Mouse (Mus musculus) layer of hippocampus, adult 18-20 months (tissue): ENCODE results near the gene Cpn1. TPM values are rescaled to one million over a fixed set of nuclear protein-coding genes. Genes with fewer than 3 reads are reported as not detected.
"Not testable (repeated sequence)": the region's sequence is repeated elsewhere in the genome, so short reads cannot be mapped to it uniquely, and the experiment has no call there.

ENCODE experiments used
- DNase-seq, 2 experiments: peaks; one replicate each; pipeline ENCODE4 v3.0.0; 2022; ENCODE audit warnings: low spot score in 2 of 2
- total RNA-seq, 2 experiments: library from RNA; stranded (reverse); gene quantifications; 2 replicates each; pipeline ENCODE4 v1.2.3; 2021

Cpn1 gene
- total RNA-seq, 2 experiments from 2014 or later: 0.15 to 0.30 TPM

DNA sequence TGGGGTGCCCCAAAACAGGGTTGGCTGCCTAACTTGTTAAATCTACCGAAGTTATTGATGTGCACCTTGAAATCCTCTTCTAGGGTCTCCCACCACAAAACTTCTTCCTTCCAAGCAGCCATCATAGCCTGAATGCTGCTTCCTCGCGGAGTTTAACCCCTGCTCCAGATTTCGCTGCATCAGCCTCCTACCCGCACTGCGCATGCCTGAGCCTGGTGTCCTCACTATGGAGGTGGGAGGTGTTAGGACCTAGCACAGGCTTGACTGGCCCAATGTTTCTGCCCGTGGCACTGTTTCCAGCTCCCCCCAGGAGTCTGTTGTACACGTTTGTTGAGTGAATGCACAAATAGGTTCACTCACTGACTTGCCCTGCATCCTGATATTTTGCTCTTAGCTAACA, 4.0 kb upstream of the Cpn1 start:
- no peak for DNase-seq

DNA sequence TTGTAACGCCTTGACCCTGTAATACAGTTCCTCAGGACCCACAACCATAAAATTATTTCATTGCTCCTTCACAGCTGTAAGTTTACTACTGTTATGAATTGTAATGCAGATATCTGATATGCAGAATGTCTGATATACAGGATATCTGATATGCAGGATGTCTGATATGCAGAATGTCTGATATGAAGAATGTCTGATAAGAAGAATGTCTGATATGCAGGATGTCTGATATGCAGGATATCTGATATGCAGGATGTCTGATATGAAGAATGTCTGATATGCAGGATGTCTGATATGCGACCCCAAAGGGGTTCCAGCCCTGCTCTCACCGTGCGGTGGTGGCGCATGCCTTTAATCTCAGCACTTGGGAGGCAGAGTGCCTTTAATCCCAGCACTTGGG, 4.4 kb downstream of the Cpn1 start:
- no peak for DNase-seq

DNA sequence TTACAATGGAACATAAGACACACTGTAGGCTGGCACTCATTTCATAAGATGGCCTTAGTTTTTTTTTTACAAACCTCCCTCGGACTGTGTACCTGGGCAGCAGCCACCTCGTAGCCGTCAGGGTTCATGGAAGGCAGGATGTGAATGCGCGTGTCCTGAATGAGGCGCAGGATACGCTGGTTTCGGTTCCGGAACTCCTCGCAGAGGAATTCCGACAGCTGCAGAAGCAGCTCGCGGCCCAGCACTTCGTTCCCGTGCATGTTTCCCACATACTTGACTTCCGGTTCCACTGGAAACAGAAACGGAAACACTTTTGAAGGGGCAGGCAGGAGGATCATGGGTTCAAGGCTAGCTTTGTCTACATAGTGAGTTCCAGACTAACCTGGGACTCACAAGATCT, 5.6 kb downstream of the Cpn1 start:
- DNase-seq: no peak

DNA sequence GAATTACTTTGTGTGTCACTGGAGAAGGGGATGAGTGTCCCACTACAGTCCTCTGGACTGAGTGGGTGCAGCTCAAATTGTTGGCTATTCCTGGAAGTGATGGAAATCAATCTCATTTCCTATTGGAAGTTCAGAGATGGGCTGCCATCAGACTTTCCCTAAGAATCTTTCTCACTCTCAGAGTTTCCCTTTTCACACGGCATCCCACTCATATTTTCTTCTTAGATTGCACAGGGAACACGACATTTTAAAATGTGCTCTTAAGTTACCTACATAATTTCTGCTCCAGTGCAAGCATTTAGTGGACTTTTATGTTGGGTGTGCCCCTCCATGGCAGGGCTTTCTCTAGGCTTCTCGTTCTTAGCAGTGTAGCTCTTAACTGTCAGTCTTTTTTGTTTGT, 8.6 kb downstream of the Cpn1 start:
- DNase-seq: no peak

DNA sequence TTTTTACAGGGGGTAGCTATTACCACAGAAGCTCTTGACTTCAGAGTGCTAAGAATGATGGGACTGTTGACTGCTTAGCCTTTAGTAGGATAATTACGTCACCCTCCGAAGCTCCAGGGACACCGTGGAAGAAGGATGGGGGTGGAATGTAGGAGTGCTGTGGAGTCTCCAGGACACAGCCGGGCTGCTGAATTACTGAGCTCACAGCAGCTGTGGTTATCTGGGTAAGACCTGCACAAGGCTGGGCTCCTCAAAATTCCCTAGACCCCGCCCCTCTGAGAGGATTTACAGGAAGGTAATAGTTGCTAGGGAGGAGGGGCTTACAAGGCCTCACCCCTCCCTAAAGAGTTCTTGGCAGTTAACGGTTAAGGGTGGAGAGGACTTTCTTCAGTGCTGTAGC, 9.7 kb downstream of the Cpn1 start:
- no peak for DNase-seq

DNA sequence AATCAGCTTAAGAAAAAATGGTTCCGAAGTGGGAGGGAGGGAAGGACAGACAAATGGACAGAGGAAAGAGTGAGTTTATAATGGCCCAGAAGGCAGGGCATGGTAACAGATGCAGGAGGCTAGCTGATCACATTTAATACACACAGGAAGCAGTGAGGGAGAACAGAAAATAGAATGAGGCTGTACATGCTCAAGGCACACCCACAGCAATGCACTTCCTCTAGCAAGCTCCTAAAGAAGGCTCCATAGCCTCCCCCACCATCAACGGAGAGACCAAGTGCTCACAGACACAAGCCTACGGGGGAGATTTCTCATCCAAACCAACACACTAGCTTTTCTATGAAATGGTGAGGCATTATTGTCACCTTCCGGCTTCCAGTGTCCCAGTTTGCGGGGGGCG, 12.1 kb downstream of the Cpn1 start:
- DNase-seq: no peak

DNA sequence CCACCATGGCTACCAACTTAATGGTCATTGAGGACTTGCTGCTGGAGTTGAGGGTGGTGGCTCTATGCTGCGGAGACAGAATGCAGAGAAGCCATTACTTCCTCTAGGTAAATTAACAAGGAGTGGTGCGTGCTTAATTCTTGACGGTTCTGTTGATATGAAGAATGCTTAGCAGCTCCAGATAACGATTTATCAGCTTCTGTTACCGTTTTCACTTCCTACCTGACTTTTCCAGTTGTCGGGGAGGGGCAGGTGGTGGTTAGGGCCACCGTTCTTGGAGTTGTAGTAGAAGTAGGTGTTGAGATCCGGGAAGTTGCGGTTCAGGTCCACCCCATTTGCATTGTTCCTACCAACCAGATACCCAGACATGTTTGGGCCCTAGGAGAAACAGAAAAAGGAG, 12.6 kb downstream of the Cpn1 start:
- DNase-seq: no peak

DNA sequence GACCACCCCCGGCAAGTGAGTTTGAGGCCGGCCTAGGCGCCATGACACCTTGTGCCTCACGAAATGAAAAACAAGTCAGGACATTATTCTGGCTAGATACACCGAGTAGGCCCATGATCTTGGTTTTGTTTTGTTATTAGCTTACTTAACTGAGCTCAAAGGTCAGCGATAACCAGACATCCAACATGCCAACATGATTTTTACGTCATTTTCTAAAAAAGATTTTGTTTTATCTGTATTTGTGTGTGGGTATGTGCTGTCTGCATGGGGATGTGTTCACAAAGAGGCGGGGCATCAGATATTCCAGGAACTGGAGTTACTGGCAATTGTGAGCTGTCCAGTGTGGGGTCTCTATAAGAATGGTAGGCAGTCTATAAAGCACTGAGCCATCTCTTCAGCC, 14.2 kb downstream of the Cpn1 start:
- DNase-seq: no peak

DNA sequence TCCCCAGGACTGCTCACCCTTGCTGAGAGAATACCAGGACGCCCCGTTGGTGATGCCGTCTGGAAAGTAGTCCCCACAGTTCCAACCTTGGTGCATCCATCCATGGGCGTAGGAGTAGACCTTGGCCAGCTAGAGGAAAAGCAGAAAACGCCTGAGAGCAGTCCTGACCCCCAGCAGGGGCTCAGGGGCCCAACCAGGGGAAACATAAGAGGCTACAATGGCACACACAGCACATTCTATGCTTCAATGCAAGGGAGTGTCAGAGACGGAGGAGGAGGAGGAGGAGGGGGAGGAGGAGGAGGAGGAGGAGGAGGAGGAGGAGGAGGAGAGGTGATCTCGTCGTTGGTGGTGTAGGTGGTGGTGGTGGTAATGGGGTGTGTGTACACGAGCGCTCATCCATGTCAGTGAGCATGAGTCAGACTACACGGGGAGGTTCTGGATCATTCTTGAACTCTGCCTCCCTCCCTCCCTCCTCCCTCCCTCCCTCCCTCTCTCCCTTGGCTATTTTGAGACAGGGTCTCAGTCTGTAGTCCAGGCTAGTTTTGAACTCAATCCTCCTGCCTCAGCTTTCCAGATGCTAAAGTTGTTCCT, 17.8 kb downstream of the Cpn1 start:
- DNase-seq: no peak

DNA sequence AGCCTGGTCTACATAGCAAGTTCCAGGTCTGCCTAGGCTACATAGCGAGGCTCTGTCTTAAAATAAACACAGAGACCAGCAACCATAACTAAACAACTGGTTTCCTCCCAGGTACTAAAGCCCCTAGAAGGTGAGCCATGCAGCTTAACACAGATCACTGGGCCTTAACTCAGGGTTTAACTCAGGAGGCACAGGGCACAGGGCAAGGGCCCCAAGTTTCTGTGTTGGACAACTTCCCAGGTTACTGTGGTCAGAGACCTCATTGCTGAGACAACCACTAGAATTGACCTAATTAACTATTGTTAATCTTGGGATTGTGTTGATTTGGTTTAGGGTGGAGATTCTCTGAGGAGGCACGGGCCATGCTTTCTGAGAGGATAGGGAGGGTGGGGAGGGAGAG, 19.9 kb downstream of the Cpn1 start:
- DNase-seq: no peak

DNA sequence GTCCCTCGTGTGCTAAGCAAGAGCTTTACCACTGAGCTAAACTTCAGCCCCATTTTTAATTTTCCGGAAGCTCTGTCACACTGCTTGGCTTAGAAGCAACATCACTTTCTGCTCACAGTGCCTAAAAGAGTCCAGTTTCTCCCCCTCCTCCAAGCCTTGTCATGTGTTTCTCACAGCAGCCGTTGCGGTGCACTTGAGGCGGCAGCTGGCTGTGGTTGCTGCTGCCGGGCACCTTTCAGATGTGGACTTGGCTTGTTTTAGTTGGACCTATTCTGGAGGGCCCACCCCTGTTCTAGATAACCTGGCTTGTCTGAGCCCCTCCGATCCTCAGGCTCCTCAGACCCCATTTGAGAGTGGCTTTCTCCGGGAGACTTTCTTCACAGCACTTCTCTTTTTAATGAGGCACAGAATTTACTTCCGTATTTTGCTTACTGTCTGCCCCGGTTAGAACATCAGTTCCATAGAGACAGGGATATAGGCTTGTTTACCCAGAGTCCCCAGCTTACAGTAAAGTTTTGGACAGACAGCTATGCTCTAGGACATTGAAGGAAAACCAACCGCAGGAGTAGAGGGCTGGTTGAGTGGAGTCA, 20.8 kb downstream of the Cpn1 start:
- DNase-seq: no peak

DNA sequence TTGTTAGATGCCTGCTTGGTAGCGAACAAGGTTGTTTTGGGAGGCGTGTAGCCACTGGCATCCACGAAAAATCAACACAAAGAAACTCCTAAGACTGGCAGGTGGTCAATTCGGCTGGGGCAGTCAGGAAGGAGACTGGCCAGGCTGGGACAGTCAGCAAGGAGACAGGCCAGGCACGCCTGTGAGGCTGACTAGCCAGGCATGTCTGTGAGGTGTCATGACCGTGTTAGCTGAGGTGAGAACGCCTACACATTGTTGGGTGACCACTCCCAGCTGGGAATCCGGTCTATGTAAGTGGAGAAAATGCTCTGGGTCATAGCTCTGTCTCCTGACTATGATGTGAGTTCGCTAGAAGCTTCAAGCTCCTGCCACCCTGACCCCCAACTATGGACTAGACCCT, 23.6 kb downstream of the Cpn1 start:
- DNase-seq: no peak

DNA sequence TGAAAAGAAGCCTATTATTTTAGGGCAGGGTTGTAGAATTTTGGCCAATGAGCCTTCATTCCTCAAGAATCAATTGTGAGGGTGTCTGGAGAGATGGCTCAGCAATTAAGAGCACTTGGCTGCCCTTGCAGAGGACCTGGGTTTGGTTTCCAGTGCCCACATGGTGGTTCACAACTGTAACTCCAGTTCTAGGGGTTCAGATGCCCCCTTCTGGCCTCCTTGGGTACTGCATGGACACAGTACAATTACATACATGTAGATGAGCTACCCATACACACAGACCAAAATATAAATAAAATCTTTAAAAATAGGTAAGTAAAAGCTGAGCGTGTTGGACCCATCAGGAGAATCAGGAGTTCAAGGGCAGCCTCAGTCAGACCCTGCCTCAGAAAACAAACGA, 25.2 kb downstream of the Cpn1 start:
- no peak for DNase-seq

DNA sequence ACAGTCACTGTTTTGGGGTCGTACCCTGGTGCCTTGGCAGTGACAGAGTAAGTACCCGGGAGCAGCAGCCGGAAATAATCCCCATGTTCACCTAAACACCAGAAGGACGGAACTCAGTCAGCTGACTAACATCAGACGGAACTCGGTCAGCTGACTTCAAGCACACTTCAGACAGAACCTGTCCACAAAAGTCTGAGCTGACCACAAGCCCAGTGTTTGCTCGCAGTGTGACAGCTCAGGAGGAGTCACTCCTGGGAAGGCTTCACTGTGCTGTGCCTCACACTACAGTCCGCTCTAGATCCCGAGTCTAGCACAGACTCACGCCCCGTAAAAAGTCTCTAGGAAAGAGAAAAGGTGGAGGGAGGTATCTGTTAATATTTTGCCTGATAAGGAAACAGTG, 26.3 kb downstream of the Cpn1 start:
- DNase-seq: no peak

DNA sequence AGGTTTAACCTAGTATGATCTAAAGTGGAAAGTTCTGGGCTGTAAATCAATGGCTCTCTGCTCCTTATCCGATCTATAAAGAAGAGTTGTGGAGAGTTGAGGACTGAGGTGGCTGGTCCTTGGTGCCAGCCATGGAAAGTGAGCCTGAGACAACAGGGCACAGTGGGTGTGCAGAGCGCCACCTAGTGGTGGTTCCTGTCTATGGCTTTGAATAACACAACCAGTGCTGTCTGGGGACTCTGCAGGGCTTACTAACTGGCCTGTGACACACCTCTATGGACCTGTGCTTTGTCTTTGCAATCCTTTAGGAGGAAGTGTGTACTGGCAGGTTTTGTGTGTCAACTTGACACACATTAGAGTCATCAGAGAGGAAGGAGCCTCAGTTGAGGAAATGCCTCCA, 27.2 kb downstream of the Cpn1 start:
- DNase-seq: peak; percentile 32 to 81

DNA sequence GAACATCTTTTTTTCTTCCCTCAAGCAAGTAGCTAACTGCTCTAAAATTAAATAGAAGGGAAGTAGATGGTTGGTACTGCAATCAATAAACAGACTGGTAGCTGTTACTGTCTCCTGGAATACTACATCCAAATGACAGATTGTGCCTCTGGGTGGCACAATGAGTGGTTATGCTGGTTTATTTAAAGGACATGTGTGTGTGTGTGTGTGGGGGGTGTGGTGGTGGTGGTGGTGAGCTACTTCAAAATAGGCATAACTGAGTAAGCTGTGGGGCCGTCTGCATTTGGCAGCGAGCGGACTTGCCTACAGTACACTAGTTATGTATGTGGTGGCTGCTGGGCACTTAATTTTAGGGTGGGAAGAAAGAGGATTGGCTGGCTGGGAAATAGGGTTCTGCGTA, 28.5 kb downstream of the Cpn1 start:
- DNase-seq: peak; percentile 59 to 86

DNA sequence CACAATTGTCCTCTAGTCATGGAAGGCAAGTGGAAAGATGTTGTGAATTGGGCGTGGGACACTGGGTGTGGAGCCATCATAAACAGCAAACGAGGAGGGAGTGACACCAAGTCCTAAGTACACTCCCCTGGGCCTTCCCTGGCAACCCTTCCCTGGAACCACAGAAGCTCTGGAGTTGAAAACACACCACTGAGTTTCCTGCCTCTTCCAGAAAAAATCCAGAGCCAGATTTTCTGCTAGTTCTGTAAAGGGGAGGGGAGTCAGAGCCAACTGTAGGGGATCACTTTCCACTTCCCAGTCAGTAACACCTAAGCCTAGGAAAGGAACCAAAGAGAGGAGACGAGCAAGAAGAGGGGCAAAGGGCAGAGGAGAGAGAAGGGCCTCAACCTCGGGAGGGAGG, 29.0 kb downstream of the Cpn1 start:
- no peak for DNase-seq

DNA sequence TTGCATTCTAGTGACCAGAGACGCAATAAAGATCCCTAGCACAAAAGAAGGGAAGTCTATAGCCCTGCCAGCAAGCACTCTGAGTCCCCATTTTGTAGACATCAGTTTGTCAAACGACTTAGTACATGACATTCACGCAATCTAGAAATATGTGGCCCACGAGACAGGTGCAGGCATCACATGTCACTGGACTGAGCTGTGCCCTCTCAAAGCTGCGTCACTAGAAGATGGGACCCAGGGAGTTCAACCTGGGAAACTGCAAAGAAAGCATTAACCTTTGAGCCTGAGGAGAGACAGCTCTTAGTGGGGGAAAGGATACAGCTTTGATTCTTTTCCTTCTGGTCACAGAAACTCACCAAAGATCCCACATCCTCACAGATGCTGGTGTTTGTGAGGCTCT, 31.1 kb downstream of the Cpn1 start:
- DNase-seq: no peak

DNA sequence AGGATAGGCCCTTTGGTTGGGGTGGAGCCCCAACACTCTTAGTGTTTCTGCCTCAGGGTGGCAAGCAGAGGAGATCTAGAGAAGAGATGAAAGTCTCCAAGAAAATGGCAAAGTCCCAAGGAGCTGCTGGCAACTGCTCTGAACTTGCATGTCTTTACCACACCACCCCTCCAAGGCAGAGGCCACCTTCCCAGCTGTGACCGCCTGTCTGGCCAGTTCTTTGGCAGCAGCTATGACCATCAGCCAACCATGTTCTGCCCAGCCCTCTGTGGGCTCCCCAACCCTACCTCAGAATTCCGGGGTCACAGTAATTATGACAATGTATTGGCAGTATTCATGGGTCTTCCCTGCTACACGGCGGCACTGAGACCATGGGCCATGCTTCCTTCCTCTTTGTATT, 31.5 kb downstream of the Cpn1 start:
- no peak for DNase-seq

DNA sequence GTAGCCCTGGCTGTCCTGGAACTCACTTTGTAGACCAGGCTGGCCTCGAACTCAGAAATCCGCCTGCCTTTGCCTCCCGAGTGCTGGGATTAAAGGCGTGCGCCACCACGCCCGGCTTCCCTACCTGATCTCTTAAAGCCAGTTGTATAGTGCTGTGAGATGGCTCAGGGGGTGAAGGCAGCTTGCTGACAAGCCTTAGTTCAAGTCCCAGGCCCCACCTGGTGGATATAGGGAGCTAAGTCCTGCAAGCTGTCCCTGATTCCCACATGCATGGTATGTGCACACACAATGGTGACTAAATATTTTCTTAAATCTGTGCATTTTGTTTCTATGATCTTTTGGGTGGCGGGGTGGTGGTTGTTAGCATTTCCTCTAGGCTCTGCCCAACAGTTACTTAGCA, 33.4 kb downstream of the Cpn1 start:
- DNase-seq: not testable (repeated sequence)

DNA sequence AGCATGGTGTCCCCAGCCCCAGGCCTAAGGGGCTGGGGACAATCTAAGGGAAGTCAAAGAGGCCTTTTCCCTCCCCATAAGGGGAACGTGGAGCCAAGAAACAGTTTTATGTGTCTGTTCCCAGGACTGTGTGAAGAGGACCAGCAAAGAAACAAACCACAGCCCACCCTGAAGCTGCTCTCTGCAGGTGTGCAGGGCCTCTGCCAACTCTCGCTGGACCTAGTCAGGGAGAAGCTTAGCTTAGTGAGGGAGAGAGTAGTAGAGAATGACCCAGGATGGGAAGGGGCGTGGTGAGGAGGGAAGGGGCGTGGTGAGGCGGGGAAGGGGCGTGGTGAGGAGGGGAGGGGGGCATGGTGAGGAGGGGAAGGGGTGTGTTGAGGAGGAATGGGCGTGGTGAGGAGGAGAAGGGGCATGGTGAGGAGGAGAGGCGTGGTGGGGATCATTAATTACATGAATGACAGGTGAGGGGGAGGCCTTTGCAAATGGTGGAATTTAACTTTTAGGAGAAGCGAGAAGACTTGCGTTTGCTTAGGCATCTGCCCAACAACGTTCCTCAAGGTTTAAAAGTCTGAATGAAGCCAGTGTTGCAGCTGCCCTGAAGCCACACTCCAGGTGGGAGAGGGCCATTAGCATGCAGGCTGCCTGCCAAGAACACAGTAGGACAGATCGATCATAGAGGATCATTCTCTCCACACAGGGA, 37.1 kb downstream of the Cpn1 start:
- no peak for DNase-seq

DNA sequence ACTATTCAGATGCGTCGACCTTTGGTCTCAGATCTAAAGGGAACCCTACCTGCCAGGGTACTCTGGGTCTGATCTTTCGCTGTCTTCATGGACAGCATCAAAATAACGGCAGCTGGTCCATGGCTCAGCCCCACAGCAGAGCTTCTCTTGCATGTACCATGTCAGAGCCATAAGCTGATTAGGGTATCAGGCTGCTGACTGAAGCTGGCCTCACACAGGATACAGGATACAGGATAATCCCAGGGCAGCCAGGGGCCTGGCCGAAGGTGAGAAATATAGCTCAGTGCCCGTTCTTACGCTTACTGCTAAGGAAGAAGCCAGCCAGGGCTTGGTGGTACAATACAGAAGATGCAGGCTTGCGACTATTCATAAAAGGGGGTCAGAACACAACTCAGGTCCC, 41.8 kb downstream of the Cpn1 start:
- no peak for DNase-seq

DNA sequence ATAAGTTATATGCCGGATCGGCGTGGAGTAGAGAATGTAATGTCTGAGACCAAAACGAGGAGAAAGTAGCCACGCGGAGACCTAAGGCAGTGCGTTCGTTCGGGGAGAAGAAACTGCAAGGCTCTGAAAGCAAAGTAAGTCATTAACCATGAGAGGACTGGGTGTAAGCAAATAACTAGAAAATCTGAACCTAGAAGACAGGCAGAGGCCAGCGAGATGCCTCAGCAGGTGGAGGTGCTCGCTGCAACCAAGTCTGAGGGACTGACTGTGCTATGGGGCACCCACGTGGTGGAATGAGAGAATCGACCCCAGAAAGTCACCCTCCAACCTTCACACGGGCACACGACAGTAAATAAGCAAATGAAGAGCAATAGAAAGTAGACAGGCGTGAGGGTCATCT, 43.3 kb downstream of the Cpn1 start:
- DNase-seq: no peak
